Mouse (Mus musculus) kidney, adult 11 months (tissue): ENCODE measurements around the gene Gpank1.
"Not testable (repeated sequence)": the region's sequence is repeated elsewhere in the genome, so short reads cannot be mapped to it uniquely, and the experiment has no call there.

Experiments
- DNase-seq: peaks from one replicate; pipeline ENCODE4 v3.0.0; 2022

Gpank1 gene

DNA sequence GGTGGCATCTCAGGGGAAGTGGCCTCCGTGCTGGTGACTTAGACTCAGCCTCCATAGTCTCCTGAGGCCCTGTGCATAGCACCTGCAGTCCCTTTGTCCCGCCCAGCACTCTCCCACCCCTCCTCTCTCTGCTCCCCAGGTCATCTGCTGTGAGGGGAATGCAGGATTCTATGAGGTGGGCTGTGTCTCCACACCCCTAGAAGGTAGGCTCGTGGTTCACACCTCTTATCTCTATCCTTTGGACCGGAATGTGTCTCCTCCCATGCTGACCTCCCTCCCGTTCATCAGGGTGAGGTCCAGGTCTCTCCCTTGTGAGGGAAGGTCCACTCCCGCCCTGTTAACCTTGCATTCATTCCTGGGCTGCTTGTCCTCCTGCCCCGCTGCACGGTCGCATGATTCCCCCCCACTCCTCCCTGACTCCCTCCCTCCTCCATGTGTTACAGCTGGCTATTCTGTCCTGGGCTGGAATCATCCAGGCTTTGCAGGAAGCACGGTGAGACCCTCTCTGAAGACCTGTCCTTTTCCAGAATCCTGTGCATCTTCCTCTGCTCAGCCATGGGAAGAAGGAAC lies 21.0 kb upstream of the Gpank1 start:
- DNase-seq, result peak; percentile 49

DNA sequence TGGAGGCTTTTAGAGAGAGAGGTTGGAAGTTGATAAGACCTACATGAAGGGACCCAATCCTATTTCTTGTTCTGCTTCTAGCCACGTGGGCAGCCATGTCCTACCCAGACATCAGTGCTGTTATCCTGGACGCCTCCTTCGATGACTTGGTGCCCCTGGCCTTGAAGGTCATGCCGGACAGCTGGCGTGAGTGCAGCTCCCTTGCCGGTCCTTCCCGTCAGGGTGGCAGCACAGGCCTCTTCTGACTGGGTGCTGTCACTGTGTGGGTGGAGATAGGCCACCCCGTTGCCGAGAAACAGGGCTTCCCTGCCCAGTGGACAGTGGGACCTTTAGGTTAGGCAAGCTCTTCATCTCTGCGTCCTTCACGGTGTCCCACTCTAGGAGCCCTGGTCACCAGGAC lies 20.1 kb upstream of the Gpank1 start:
- no peak for DNase-seq

DNA sequence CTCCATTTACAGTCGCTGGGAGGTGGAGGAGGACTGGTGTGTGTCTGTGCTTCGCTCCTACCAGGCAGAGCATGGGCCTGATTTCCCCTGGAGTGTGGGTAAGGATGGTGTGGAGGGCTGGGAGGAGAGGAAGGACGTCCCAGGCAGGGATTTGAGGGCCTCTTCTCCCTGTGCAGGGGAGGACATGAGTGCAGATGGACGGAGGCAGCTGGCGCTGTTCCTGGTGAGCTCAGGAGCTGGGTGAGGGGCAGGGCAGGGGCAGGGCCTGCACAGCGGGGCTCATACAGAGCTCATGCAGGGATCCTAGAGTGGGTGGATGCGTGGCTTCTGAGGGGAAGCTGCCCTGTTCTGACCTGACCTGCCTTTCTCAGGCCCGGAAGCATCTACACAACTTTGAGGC lies 19.0 kb upstream of the Gpank1 start:
- DNase-seq, result no peak

DNA sequence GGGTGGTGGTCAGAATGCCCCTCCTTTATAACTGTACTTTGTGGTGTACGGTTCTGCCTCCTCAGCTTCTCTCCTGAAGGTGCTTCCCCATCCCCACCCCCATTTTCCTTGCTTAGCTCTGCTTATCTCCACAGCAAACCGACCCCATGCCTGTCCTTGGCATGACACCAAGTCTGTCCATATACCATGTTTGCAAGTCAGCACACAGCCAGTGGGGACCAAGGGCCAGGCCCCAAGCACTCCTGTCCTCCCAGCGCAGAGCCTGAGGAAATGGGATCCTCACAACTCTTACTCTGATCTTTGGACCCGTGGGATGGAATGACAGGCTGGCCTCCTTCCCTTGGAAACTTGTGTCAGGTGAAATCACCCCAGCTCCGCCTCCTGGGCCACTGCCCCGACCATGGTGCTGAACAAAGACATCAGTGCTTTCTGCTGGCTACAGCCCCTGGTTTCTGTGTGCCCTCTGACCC lies 18.0 kb upstream of the Gpank1 start:
- DNase-seq, result peak; percentile 85

DNA sequence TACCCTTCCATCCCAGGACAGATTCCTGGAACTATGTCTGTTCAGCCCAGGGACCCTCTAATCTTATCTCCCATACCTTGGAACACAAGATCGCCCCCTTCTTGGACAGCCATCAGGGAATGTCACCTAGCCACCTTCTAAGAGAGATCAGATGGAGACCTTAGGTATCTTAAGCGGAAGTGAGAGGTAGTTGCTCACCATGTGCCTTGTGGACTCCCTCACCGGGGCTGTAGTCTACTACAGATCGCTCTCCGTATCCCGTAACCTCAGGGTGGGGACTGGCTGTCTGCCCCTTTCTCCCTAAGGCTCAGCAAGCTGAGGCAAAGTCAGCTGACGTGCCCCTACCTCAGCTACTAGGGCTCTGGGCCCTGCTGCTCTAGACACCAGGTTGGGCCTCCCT lies 17.2 kb upstream of the Gpank1 start:
- no peak for DNase-seq

DNA sequence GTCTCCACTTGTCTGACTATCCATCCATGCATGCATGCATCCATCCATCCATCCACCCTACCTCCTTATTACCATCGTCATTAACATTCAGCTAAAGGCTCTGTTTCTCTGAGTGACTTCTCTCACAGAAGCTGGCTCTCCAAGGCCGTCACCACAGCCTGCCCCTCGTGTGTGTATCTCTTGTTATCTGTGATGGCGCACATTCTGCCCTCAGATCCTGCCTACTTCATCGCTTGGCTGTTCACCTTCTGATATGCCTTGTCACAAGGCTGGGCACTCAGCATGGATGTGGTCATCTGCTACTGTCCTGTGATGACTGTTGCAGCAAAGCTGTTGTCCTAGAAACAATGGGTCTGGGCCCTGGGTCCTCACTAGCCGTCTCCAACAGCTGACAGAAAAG lies 16.5 kb upstream of the Gpank1 start:
- DNase-seq, result no peak

DNA sequence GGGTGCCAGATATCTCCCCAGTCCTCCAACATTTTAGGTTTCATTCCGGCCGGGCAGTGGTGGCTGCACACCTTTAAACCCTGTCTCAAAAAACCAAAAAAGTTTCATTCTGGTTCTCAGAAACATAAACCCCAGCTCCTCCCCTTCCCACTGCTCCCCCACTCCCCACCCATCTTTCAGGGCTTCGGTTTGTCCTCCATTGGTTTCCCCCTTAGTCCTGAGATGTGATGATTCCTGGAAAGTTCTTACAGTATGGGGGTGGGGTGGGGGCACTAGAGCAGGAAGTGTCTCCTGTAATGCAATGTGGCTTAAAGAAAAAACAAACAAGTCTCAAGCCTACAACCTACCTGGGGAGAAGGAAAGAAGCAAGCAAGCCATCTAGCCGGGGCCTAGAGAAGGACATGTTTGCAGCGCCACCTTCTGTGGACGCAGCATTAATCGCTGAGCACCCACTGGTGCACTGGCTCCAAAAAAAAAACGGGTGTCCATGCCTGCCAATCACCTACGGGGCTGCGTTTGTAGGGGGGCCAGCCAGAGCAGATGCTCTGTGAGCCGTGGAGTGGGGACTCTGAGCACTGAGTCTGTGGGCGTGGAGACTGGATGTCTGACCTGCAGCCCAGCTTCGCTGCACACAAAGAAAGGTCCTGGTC lies 15.4 kb upstream of the Gpank1 start:
- DNase-seq, result peak; percentile 46

DNA sequence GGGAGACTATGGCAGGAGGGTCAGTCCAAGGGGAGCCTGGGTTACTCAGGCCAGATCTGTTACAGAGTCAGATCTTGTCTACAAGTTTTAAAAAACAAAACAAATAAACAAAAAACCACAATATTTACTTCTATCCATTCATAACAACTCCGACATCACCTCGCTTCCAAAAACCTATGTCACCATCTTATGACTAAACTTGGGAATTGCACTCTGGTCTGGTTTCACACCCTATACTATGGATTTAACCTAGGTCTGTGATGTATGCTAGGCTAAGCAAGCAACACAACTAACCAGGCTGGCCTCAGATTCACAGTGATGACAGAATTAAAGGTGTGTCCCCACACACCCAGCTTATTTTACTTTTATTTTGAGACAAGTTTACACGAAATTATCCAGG lies 14.7 kb upstream of the Gpank1 start:
- no peak for DNase-seq

DNA sequence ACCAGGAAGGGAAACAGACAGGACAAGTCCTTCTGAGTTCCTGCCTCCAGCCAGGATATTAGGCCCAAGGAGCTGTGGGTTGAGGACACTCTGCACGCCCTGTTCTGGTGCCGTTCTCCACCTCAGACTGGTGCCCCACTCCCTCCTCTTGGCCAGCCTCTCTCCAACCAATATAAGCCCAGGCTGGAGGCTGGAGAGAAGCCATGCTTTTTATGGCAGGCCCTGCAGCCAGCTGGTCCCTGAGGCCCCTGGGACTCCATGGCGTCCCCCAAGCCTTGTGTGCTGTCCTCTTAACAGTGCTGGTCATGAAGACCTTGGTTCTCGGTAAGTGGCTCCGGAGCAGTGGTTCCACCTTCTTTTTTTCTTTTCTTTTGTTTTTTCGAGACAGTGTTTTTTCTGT lies 13.2 kb upstream of the Gpank1 start, which contains the start of gene Ly6g5c:
Ly6g5c (plus strand) TSS at position 183 of the 400 bp plus-strand sequence.
- no peak for DNase-seq

DNA sequence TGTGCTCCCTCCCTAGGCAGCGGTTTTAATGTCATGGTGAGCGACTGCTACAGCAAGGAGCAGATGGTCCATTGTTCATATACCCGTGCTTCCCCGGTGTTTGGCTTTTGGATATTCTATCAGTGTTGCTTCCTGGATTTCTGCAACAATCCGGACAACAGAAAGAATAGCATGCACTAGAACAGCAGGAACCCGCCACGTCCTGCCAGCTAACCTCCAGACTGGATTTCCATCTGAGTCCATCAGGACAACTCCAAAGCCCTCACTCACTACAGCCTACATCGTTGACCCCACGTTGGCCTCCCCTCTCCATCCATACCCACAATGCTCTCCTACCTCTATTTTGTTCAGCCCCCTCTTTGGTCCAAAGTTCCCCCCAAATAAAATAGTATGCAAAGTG lies 9.5 kb upstream of the Gpank1 start:
- DNase-seq, result no peak

DNA sequence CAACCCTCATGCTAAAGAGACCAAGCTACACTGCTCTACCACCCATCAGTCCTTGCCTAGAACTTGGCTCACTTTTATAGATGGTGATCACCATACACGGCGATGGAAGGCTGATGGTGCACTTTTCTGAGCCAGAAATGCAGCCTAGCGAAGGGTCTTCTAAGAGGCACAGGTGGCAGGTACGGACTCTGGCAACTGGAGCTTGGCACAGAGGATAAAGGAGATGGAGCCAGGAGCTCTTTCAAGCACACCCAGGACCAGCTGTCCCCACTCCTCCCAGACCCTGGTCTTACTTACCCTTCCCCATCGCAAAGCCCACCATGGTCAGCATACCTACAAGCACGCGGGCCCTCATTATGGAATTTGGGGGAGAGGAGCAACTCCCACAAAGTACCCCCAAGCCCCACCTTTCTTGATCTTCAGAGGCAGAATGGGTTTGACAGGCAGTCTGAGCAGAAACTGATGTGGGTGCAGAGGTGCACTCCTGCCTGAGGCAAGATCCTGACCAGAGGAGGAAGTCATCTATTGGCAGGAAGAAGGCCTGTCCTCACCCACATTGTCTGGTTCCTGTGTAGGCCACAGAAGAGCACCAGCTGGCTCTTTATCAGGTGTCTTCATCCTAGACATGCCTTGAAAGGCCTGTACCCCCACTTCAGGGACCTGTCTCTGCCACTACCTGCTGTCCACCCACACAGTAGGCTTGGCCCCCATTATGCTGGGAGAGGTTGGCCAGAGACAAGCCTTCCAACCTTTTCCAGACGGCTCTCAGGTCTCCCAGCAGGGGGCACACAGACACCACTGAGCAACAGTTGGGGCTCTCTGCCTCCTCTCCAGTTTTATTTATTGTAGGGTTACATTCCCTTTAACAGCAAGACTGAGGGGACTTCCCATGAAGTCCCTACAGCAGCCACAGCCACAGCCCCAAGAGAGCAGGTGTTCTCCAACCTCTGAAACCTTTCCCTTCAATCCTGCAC lies 5.9 kb upstream of the Gpank1 start, which contains the start of gene Ly6g5b:
Ly6g5b (minus strand) TSS at position 383 of the 974 bp plus-strand sequence.
- DNase-seq, result no peak

DNA sequence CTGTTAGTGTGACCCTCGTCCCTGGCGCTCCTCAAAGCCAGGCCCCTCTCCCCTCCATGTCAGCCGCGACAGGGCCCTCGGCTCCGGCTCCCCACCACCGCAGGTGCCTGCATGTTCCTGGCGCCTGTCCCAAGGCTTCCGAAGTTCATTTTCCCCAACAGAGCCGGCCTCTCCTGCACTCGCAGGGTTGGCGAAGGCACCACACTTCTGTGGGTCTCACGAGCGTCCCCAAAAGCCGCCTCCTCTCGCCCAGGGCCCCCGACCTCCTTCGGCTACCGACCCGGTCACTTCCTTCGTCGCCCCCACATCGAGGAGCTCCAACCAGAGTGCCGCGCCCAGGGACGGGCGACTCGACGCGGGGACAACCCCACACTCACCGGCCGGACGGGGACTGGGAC lies 511 bp upstream of the Gpank1 start:
- DNase-seq, result no peak

DNA sequence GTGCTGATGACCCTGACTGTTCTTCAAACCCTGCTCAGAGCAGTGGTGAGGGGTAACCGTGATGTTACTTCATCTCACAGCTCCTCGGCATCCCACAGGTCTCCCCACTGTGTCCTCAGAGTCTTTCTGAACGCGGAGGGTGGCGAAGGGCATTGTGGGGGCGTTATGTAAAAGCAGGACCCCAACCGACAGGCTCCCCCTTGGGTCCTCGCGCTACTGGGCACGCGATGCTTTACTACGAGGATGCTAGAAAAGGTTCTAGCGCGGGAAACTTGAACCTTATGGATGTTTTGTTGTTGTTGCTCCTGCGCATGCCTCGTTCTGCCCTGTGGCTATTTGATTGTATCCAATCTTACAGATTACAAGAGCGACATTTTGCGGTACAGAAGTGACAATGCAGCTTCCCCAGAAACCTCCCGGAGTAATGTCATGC lies 632 bp downstream of the Gpank1 start, which contains the start of gene Csnk2b:
Csnk2b (minus strand) TSS at position 183 of the 433 bp plus-strand sequence.
- peak; percentile 59 for DNase-seq

DNA sequence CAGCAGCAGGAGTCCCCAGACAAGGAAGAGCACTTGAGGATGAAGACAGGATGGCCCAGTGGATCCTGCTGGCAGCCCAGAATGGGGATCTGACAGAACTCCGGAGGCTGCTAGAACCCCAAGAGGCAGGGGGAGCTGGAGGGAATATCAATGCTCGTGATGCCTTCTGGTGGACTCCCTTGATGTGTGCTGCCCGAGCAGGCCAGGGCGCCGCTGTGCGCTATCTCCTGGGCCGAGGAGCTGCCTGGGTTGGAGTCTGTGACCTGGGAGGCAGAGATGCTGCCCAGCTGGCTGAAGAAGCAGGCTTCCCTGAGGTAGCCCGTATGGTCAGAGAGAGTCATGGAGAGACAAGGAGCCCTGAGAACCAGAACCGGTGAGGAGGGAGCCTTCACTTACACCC lies 2.0 kb downstream of the Gpank1 start:
- DNase-seq, result not testable (repeated sequence)

DNA sequence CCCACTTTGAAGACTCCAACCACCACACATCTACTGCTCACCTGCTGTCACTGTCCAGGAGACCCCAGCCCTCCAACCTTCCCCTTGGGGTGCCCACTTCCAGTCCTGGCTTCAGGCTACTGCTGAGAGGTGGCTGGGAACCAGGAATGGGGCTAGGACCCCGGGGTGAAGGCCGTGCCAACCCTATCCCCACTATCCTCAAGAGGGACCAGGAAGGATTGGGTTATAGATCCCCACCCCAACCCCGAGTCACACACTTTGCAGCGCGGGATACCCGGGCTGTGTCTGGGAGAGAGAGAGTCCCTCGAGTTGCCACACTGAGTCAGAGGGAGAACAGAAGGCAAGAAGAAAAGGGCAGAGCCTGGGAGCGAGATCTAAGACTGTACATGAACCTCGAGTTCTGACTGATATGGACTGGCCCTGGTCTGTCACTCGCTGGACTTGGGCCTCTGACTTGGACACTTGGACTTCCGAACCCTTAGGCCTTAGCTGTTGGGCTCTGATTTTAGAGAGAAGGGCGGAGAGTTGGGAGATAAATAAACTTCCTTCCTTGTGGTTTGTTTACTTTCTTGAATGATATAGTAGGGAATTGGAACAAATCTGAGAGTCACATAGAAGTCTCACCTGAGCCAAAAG lies 3.1 kb downstream of the Gpank1 start:
- not testable (repeated sequence) for DNase-seq

DNA sequence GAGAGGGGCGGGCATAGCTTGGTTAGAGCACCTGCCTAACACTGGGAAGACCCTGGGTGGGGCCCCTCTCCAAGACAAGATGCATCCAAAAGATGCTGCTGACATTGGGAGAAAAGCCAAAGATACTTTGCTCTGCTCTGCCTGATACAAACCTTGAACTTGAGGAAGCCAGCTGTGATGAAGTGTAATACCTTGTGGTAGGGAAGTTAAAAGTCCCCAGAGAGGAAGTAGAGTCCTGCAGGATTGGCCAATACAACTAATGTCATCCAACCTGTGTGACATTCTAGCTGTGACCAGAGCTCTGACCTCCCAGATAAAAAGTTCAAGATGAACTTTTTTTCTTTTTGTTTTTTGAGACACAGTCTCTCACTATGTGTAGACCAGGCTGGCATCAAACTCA lies 3.8 kb downstream of the Gpank1 start:
- DNase-seq, result no peak

DNA sequence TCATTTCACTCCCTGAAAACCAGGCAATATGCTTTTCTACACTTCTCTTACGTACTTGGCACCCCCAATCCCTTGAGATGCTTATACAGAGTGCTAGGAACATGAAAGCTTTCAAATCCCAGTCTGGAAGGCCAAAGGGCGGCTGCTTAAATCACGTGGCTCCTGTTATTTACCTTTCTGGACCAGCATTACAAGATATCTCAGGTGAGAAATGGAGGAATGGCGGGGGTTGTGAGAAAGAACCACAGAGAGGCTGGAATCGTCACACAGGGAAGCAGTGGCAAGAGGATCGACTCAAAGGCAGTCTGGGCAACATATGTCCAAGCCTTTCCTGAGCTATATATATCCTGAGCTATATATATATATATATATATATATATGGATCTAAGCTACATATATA lies 4.3 kb downstream of the Gpank1 start:
- no peak for DNase-seq

DNA sequence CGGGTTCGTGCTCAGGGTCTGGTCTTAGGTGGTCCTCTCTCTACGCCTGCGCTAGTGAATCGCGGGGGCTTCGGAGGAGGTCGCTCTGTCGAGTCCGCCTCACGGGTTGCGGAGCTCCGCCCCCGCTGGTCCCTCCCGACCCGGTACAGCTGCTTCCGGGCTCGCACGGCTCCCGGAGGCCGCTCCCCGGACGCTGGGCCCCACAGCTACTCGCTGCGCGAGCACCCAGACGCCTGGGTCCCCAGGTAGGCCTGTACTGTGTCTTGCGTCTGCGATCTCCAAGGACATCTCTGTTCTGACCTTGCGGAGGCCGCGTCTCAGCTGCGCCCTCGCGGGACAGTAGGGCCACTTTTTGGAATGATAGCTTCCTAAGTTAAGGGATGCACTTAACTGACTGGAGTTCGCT lies 5.0 kb downstream of the Gpank1 start, which contains the start of gene D17H6S53E:
D17H6S53E (plus strand) TSS at position 168 of the 406 bp plus-strand sequence.
- DNase-seq, result peak; percentile 70

DNA sequence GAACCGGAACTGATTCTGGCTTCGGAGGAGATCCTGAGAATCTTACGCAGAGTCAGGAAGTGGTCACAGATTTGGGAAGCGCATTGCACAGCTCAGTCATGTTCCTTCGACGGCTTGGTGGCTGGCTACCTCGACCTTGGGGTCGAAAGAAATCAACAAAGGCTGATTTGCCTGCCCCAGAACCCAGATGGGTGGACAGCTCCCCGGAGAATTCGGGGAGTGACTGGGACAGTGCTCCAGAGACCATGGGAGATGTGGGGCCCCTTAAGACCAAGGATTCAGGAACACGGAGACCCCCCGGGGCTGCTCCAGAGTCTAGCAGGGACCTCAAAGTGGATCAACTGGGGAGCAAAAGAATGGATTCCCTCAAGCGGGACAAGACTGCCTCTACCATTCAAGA lies 5.8 kb downstream of the Gpank1 start:
- no peak for DNase-seq

DNA sequence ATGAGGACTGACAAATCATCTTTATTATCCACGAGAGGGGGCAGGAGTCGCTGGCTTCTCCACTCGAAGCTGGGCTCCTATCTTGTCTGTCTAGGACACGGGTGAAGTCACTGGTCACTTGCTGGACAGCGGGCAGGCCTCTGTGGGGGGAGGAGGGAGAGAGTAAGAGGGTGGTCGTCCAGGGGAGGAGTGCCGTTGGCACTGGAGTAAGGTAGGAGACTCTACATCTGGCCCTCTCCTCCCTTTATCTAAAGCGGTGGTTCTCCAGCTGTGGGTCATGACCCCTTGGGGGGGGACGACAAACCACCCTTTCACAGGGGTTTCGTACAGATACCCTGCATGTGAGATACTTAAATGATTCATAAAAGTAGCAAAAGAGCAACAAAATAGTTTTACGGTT lies 7.7 kb downstream of the Gpank1 start:
- DNase-seq, result no peak

DNA sequence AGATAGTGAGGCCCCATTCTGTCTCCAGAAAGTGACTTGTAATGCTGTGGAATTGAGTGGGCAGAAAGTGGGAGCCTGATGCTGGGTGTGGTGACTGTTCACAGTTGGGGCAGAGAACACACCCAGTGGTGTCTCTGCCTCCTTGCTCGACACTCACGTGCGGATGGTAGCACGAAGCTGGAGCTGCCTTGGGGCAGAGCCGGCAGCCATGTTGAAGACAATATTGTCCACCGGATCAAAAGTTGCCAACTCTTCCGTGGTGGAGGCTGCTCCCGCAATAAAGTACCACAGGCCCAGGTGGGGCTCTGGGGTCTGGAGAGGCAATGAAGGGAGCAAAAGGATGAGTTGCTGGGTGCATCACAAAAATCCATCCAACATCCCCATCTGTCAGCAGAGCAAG lies 9.8 kb downstream of the Gpank1 start:
- no peak for DNase-seq

DNA sequence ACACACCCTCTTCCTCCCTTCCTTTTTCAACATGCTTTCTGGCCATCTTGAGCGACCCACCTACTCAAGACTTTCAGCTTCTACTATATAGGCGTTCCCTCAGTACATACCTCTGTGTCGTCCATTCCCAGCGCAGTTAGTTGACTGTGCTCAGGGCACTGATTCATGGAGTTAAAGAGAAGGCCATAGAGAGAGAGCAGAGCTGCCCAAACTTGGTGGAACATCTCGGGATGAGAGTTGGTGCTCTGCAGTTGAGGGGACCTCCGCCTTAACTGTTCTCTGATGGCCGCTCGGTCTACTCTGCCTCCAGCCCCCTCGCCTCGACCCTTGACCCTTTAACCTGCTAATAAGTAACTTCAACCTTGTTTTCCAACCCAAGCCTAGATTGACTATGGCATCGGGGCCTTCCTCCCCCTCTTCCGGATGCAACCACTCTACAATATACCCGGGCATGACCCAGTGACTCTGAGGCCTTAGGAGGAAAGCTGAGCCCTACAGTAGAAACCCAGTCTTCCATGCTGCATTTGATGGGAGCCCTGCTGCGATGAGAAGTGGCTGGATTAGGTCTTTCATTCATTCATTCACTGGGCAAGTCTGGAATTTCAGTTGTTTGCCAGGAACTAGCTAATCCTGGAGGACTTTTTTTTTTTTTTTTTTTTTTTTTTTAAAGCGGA lies 10.4 kb downstream of the Gpank1 start, which contains the start of gene Apom:
Apom (minus strand) TSS at position 551 of the 674 bp plus-strand sequence.
- DNase-seq, result peak; percentile 44
